Mouse (Mus musculus) neural tube, embryonic 15.5 days (tissue): ENCODE measurements around the gene Pkp4. TPM values are rescaled to one million over a fixed set of nuclear protein-coding genes. Genes with fewer than 3 reads are reported as not detected.
A peak's percentile ranks its signal among the peaks of the same experiment; 100 is the strongest.

Experiments
- ATAC-seq: fragments of 200-750 bp; cut with Nextera tagmentation; 2 replicates; pipeline ENCODE4 v1.8.0; 2017; ENCODE audit warnings: mild to moderate bottlenecking, moderate TSS enrichment, moderate library complexity; ENCODE audit not compliant: low FRiP score
- H3K27ac ChIP-seq: fragments of 300-500 bp; sonication (generic); replicated peaks from 2 replicates; pipeline ENCODE4 v1.5.1; 2015; ENCODE audit warnings: mild to moderate bottlenecking, inconsistent platforms
- H3K27me3 ChIP-seq: fragments of 300-500 bp; sonication (generic); replicated peaks from 2 replicates; pipeline ENCODE4 v1.6.1; 2015; ENCODE audit warnings: inconsistent platforms
- H3K36me3 ChIP-seq: fragments of 300-500 bp; sonication (generic); 2 replicates; pipeline ENCODE4 v1.6.1; 2015; ENCODE audit warnings: inconsistent platforms
- H3K4me1 ChIP-seq: fragments of 300-500 bp; sonication (generic); 2 replicates; pipeline ENCODE4 v1.6.1; 2015; ENCODE audit warnings: inconsistent platforms
- H3K4me2 ChIP-seq: fragments of 300-500 bp; sonication (generic); 2 replicates; pipeline ENCODE4 v1.6.1; 2015; ENCODE audit warnings: inconsistent platforms, mild to moderate bottlenecking, moderate library complexity
- H3K4me3 ChIP-seq: fragments of 300-500 bp; sonication (generic); replicated peaks from 2 replicates; pipeline ENCODE4 v1.5.1; 2015; ENCODE audit warnings: mild to moderate bottlenecking, inconsistent platforms
- H3K9ac ChIP-seq: fragments of 300-500 bp; sonication (generic); replicated peaks from 2 replicates; pipeline ENCODE4 v1.6.1; 2015; ENCODE audit warnings: mild to moderate bottlenecking, inconsistent platforms
- H3K9me3 ChIP-seq: fragments of 300-500 bp; sonication (generic); replicated peaks from 2 replicates; pipeline ENCODE4 v1.6.1; 2016; ENCODE audit warnings: inconsistent platforms
- WGBS: fragments of 180-500 bp; shearing (Covaris S2); methylation state at CpG from one replicate; pipeline ENCODE4 v1.1.7; 2015; ENCODE audit warnings: mixed read lengths; 5-methylcytosine and 5-hydroxymethylcytosine counted together
- polyA plus RNA-seq: library from polyadenylated mRNA; unstranded; fragments of >200 nt; fragmentation: Nextera tagmentation; extraction: Ambion mirVana; gene quantifications from 2 replicates; pipeline ENCODE4 v1.2.1, GENCODE M21; 2015

Pkp4 gene
- polyA plus RNA-seq, 1 experiment from 2014 or later: 24.6 TPM

GRCm38 (mm10) chr2:59313293-59313692 is 152.6 kb downstream of the Pkp4 start:
- H3K9me3 ChIP-seq: no peaks in the 10 kb centered on the region
- H3K4me2 ChIP-seq: no peak overlapping the region
- no peaks in the 10 kb centered on the region for H3K4me1 ChIP-seq
- no peak overlapping the region for H3K27ac ChIP-seq
- peaks cover 17% of the 10 kb centered on the region for H3K36me3 ChIP-seq
- ATAC-seq: no peak
- 63% methylated on average over 6 of the region's 6 CpGs for WGBS
- H3K27me3 ChIP-seq: no peaks in the 10 kb centered on the region
- no peak overlapping the region for H3K9ac ChIP-seq
- H3K4me3 ChIP-seq: no peak overlapping the region

- H3K9me3 ChIP-seq: 0 out of 2 replicates have a peak, but pooled peaks cover 10% of the 10 kb centered on the region
- no peak overlapping the region for H3K9ac ChIP-seq
- no peak overlapping the region for H3K27ac ChIP-seq
- no peak overlapping the region for H3K4me2 ChIP-seq
- no peak overlapping the region for H3K4me3 ChIP-seq
- H3K27me3 ChIP-seq: no peaks in the 10 kb centered on the region
- no peak for ATAC-seq
- peaks cover 37% of the 10 kb centered on the region for H3K36me3 ChIP-seq
- WGBS: 97% methylated on average over 1 of the region's 1 CpGs
- H3K4me1 ChIP-seq: no peaks in the 10 kb centered on the region
Observed at GRCm38 (mm10) chr2:59318631-59319030, 158.0 kb downstream of the Pkp4 start.

GRCm38 (mm10) chr2:59327946-59328345 is 167.3 kb downstream of the Pkp4 start:
- Histone ChIP-seq H3K27ac (no peak overlapping the region), H3K4me1 (peaks cover 3% of the 10 kb centered on the region; the same call in 1 of the 2 replicates), H3K4me2 (no peak overlapping the region), H3K4me3 (no peak overlapping the region), H3K27me3 (no peaks in the 10 kb centered on the region), H3K9me3 (no peaks in the 10 kb centered on the region), H3K36me3 (peaks cover 7% of the 10 kb centered on the region; the same call in 1 of the 2 replicates), H3K9ac (no peak overlapping the region)
- no peak for ATAC-seq
- WGBS: 90% methylated on average over 5 of the region's 5 CpGs

- Histone ChIP-seq H3K4me3 (no peak overlapping the region), H3K36me3 (peaks cover 10% of the 10 kb centered on the region; the same call in 1 of the 2 replicates), H3K9me3 (no peaks in the 10 kb centered on the region), H3K27me3 (no peaks in the 10 kb centered on the region), H3K4me1 (peaks cover 3% of the 10 kb centered on the region; the same call in 1 of the 2 replicates), H3K4me2 (no peak overlapping the region), H3K9ac (no peak overlapping the region), H3K27ac (peak overlapping the region; percentile 45; the same call in 1 of the 2 replicates)
- ATAC-seq: 0 out of 2 replicates have a peak, but pooled peaks have one; percentile 27
- 62% methylated on average over 9 of the region's 9 CpGs for WGBS
Observed at GRCm38 (mm10) chr2:59331093-59331492, 170.4 kb downstream of the Pkp4 start.

GRCm38 (mm10) chr2:59332523-59332922 is 171.9 kb downstream of the Pkp4 start:
- no peaks in the 10 kb centered on the region for H3K27me3 ChIP-seq
- no peaks in the 10 kb centered on the region for H3K9me3 ChIP-seq
- H3K27ac ChIP-seq: no peak overlapping the region
- H3K4me1 ChIP-seq: peaks cover 3% of the 10 kb centered on the region; the same call in 1 of the 2 replicates
- H3K36me3 ChIP-seq: 0 out of 2 replicates have a peak, but pooled peaks cover 10% of the 10 kb centered on the region
- WGBS: 67% methylated on average over 4 of the region's 4 CpGs
- ATAC-seq: no peak
- no peak overlapping the region for H3K9ac ChIP-seq
- no peak overlapping the region for H3K4me3 ChIP-seq
- H3K4me2 ChIP-seq: no peak overlapping the region

GRCm38 (mm10) chr2:59338501-59338900 is 177.9 kb downstream of the Pkp4 start:
- H3K4me1 ChIP-seq: no peaks in the 10 kb centered on the region
- no peak overlapping the region for H3K4me2 ChIP-seq
- H3K27me3 ChIP-seq: no peaks in the 10 kb centered on the region
- H3K4me3 ChIP-seq: no peak overlapping the region
- peaks cover 30% of the 10 kb centered on the region for H3K36me3 ChIP-seq
- H3K9me3 ChIP-seq: no peaks in the 10 kb centered on the region
- H3K27ac ChIP-seq: no peak overlapping the region
- WGBS: 76% methylated on average over 11 of the region's 11 CpGs
- H3K9ac ChIP-seq: no peak overlapping the region
- no peak for ATAC-seq

- Histone ChIP-seq H3K27ac (no peak overlapping the region), H3K27me3 (no peaks in the 10 kb centered on the region), H3K9ac (no peak overlapping the region), H3K4me1 (no peaks in the 10 kb centered on the region), H3K9me3 (no peaks in the 10 kb centered on the region), H3K4me3 (no peak overlapping the region), H3K4me2 (no peak overlapping the region), H3K36me3 (peaks cover 30% of the 10 kb centered on the region)
- 94% methylated on average over 8 of the region's 8 CpGs for WGBS
- no peak for ATAC-seq
Observed at GRCm38 (mm10) chr2:59338926-59339325, 178.3 kb downstream of the Pkp4 start.

- Histone ChIP-seq H3K4me1 (no peaks in the 10 kb centered on the region), H3K27me3 (no peaks in the 10 kb centered on the region), H3K4me2 (no peak overlapping the region), H3K9ac (no peak overlapping the region), H3K36me3 (peaks cover 35% of the 10 kb centered on the region), H3K9me3 (no peaks in the 10 kb centered on the region), H3K27ac (no peak overlapping the region), H3K4me3 (no peak overlapping the region)
- 89% methylated on average over 5 of the region's 5 CpGs for WGBS
- ATAC-seq: no peak
Observed at GRCm38 (mm10) chr2:59339776-59340539, 179.3 kb downstream of the Pkp4 start.

GRCm38 (mm10) chr2:59340878-59341277 is 180.2 kb downstream of the Pkp4 start:
- H3K36me3 ChIP-seq: peaks cover 40% of the 10 kb centered on the region
- no peak overlapping the region for H3K4me2 ChIP-seq
- H3K9me3 ChIP-seq: no peaks in the 10 kb centered on the region
- H3K27ac ChIP-seq: no peak overlapping the region
- H3K27me3 ChIP-seq: no peaks in the 10 kb centered on the region
- ATAC-seq: no peak
- no peak overlapping the region for H3K4me3 ChIP-seq
- H3K4me1 ChIP-seq: no peaks in the 10 kb centered on the region
- 96% methylated on average over 1 of the region's 1 CpGs for WGBS
- no peak overlapping the region for H3K9ac ChIP-seq

GRCm38 (mm10) chr2:59342591-59343210 is 182.1 kb downstream of the Pkp4 start:
- Histone ChIP-seq H3K4me3 (no peak overlapping the region), H3K4me1 (no peaks in the 10 kb centered on the region), H3K27me3 (no peaks in the 10 kb centered on the region), H3K9ac (no peak overlapping the region), H3K27ac (no peak overlapping the region), H3K4me2 (no peak overlapping the region), H3K9me3 (no peaks in the 10 kb centered on the region), H3K36me3 (peaks cover 43% of the 10 kb centered on the region)
- WGBS: 90% methylated on average over 6 of the region's 6 CpGs
- ATAC-seq: no peak

- H3K9ac ChIP-seq: no peak overlapping the region
- H3K4me2 ChIP-seq: no peak overlapping the region
- H3K36me3 ChIP-seq: peaks cover 43% of the 10 kb centered on the region
- no peak overlapping the region for H3K4me3 ChIP-seq
- no peaks in the 10 kb centered on the region for H3K4me1 ChIP-seq
- no peak for ATAC-seq
- H3K9me3 ChIP-seq: no peaks in the 10 kb centered on the region
- H3K27ac ChIP-seq: no peak overlapping the region
- WGBS: 95% methylated on average over 11 of the region's 11 CpGs
- no peaks in the 10 kb centered on the region for H3K27me3 ChIP-seq
Observed at GRCm38 (mm10) chr2:59343834-59344233, 183.2 kb downstream of the Pkp4 start.

- H3K4me1 ChIP-seq: no peaks in the 10 kb centered on the region
- no peaks in the 10 kb centered on the region for H3K27me3 ChIP-seq
- H3K9me3 ChIP-seq: no peaks in the 10 kb centered on the region
- H3K4me2 ChIP-seq: no peak overlapping the region
- WGBS: 96% methylated on average over 13 of the region's 13 CpGs
- no peak overlapping the region for H3K9ac ChIP-seq
- ATAC-seq: no peak
- no peak overlapping the region for H3K4me3 ChIP-seq
- peaks cover 34% of the 10 kb centered on the region for H3K36me3 ChIP-seq
- no peak overlapping the region for H3K27ac ChIP-seq
Observed at GRCm38 (mm10) chr2:59344699-59345098, 184.0 kb downstream of the Pkp4 start.
